Mouse (Mus musculus): ENCODE measurements around the gene Spink8. TPM values are rescaled to one million over a fixed set of nuclear protein-coding genes. Genes with fewer than 3 reads are reported as not detected.
A peak's percentile ranks its signal among the peaks of the same experiment; 100 is the strongest.

Spink8 gene
- polyA plus RNA-seq, 1 experiment from 2014 or later = not detected

- under 1% methylated on average over 64 of the region's 76 CpGs for WGBS
- peak; percentile 69 for ATAC-seq (ENCODE audit: low FRiP score)
- Histone ChIP-seq H3K4me1 (peaks cover 13% of the 10 kb centered on the region), H3K9me3 (no peaks in the 10 kb centered on the region), H3K9ac (peak overlapping the region; percentile 97), H3K36me3 (replicated peaks) (peaks cover 33% of the 10 kb centered on the region), H3K27me3 (no peaks in the 10 kb centered on the region), H3K4me3 (replicated peaks) (peak overlapping the region; percentile 98), H3K27ac (peak overlapping the region; percentile 88), H3K4me2 (peak overlapping the region; percentile 78)
Observed at GRCm38 (mm10) chr9:109875695-109876601, 63.9 kb downstream of the Spink8 start.

Other genes starting within 250 kb of the Spink8 start
- gene Fbxw15, start 244.0 kb upstream of the Spink8 start, polyA plus RNA-seq (2016; fragmentation: Nextera tagmentation; extraction: Ambion mirVana) = not detected in 2 replicates
- gene Fbxw24, start 186.2 kb upstream of the Spink8 start, polyA plus RNA-seq (2016; fragmentation: Nextera tagmentation; extraction: Ambion mirVana) = not detected in 2 replicates
- gene Fbxw25, start 147.6 kb upstream of the Spink8 start, polyA plus RNA-seq (2016; fragmentation: Nextera tagmentation; extraction: Ambion mirVana) = not detected in 2 replicates
- gene Fbxw18, start 109.6 kb upstream of the Spink8 start, polyA plus RNA-seq (2016; fragmentation: Nextera tagmentation; extraction: Ambion mirVana) = not detected in 2 replicates
- gene Fbxw26, start 66.2 kb upstream of the Spink8 start, polyA plus RNA-seq (2016; fragmentation: Nextera tagmentation; extraction: Ambion mirVana) = not detected in 2 replicates
- gene Fbxw27, start 21.6 kb upstream of the Spink8 start, polyA plus RNA-seq (2016; fragmentation: Nextera tagmentation; extraction: Ambion mirVana) = not detected in 2 replicates
- gene Nme6, start 20.5 kb downstream of the Spink8 start, polyA plus RNA-seq (2016; fragmentation: Nextera tagmentation; extraction: Ambion mirVana) = 82.0 and 89.8 TPM in 2 replicates
- gene Camp, start 37.3 kb downstream of the Spink8 start, polyA plus RNA-seq (2016; fragmentation: Nextera tagmentation; extraction: Ambion mirVana) = 0.61 and 0.91 TPM in 2 replicates
- 42.1 and 44.3 TPM in 2 replicates for gene Cdc25a, start 63.3 kb downstream of the Spink8 start, polyA plus RNA-seq (2016; fragmentation: Nextera tagmentation; extraction: Ambion mirVana)
- 94.5 and 112 TPM in 2 replicates for gene Map4, start 119.2 kb downstream of the Spink8 start, polyA plus RNA-seq (2016; fragmentation: Nextera tagmentation; extraction: Ambion mirVana)

Data from forebrain, embryonic 12.5 days (tissue).